Mouse (Mus musculus): Measurements from ENCODE around the gene Olfr959.

The Olfr959 gene

GRCm38 (mm10) chr9:39575469-39575868 lies at the start of gene Olfr959:
TSS of gene Olfr959 (minus strand) at chr9:39575569.
- no peak for DNase-seq (ENCODE audit: extremely low read depth, low read depth)

- DNase-seq (ENCODE audit: extremely low read depth, low read depth), result no peak
These were observed 49.3 kb upstream of the Olfr959 start for GRCm38 (mm10) chr9:39624711-39625110.

GRCm38 (mm10) chr9:39623783-39624182 lies 48.4 kb upstream of the Olfr959 start:
- no peak for DNase-seq (ENCODE audit: extremely low read depth, low read depth)

- DNase-seq (ENCODE audit: extremely low read depth, low read depth), result no peak
These were observed 45.7 kb upstream of the Olfr959 start, which contains the start of gene Olfr960 for GRCm38 (mm10) chr9:39621073-39621472. TSS of gene Olfr960 (plus strand) at chr9:39621373.

- DNase-seq (ENCODE audit: extremely low read depth, low read depth), result no peak
These were observed 36.6 kb upstream of the Olfr959 start for GRCm38 (mm10) chr9:39611953-39612352.

- no peak for DNase-seq (ENCODE audit: extremely low read depth, low read depth)
These were observed 35.0 kb upstream of the Olfr959 start, which contains the start of gene Olfr148 for GRCm38 (mm10) chr9:39610355-39610754. TSS of gene Olfr148 (plus strand) at chr9:39610655.

GRCm38 (mm10) chr9:39608497-39608896 lies 33.1 kb upstream of the Olfr959 start:
- no peak for DNase-seq (ENCODE audit: extremely low read depth, low read depth)

- DNase-seq (ENCODE audit: extremely low read depth, low read depth), result no peak
These were observed 28.7 kb upstream of the Olfr959 start, which contains the start of gene AW551984 for GRCm38 (mm10) chr9:39603999-39604453. TSS of gene AW551984 (minus strand) at chr9:39604403.

- DNase-seq (ENCODE audit: extremely low read depth, low read depth), result no peak
These were observed 28.0 kb upstream of the Olfr959 start for GRCm38 (mm10) chr9:39603333-39603845.

GRCm38 (mm10) chr9:39602536-39603332 lies 27.4 kb upstream of the Olfr959 start:
- DNase-seq (ENCODE audit: extremely low read depth, low read depth), result no peak

- DNase-seq (ENCODE audit: extremely low read depth, low read depth), result no peak
These were observed 1.7 kb upstream of the Olfr959 start for GRCm38 (mm10) chr9:39577050-39577449.

- no peak for DNase-seq (ENCODE audit: extremely low read depth, low read depth)
These were observed 17.1 kb downstream of the Olfr959 start for GRCm38 (mm10) chr9:39558349-39558647.

GRCm38 (mm10) chr9:39557529-39558348 lies 17.6 kb downstream of the Olfr959 start:
- no peak for DNase-seq (ENCODE audit: extremely low read depth, low read depth)

GRCm38 (mm10) chr9:39553946-39554345 lies 21.4 kb downstream of the Olfr959 start, which contains the start of gene Olfr958:
TSS of gene Olfr958 (minus strand) at chr9:39554054.
- DNase-seq (ENCODE audit: extremely low read depth, low read depth), result no peak

- no peak for DNase-seq (ENCODE audit: extremely low read depth, low read depth)
These were observed 24.6 kb downstream of the Olfr959 start for GRCm38 (mm10) chr9:39550806-39551205.

- DNase-seq (ENCODE audit: extremely low read depth, low read depth), result no peak
These were observed 51.6 kb downstream of the Olfr959 start for GRCm38 (mm10) chr9:39523616-39524285.

Measured in MEL-GATA-1-ER (cell line).